Mouse (Mus musculus): Measurements from ENCODE around the gene Hsf2bp.

- no peak for TF ChIP-seq CTCF (IDR thresholded peaks at IDR 0.05)
- no peak for TF ChIP-seq POLR2A (IDR thresholded peaks at IDR 0.05; ENCODE audit: insufficient read depth, low read depth, low read length)
These were observed 68.8 kb downstream of the Hsf2bp start for GRCm38 (mm10) chr17:31967311-31967710.
